Mouse (Mus musculus) kidney, adult 2 months (tissue): ENCODE data around the gene Snap91. TPM values are rescaled to one million over a fixed set of nuclear protein-coding genes. Genes with fewer than 3 reads are reported as not detected.
A peak's percentile ranks its signal among the peaks of the same experiment; 100 is the strongest.

ENCODE experiments used
- DNase-seq: peaks from one replicate; pipeline ENCODE4 v3.0.0; 2021
- H3K27ac ChIP-seq: fragments of 200-500 bp; 2 replicates; pipeline ENCODE4 v1.5.1; 2012; ENCODE audit warnings: low read depth, low read length, control low read depth, inconsistent platforms; ENCODE audit not compliant: insufficient read depth
- H3K27me3 ChIP-seq: fragments of 200-500 bp; replicated peaks from 2 replicates; pipeline ENCODE4 v1.6.1; 2012; ENCODE audit warnings: mild to moderate bottlenecking, moderate library complexity, low read length, inconsistent platforms; ENCODE audit not compliant: control insufficient read depth, insufficient read depth
- H3K36me3 ChIP-seq: fragments of 200-500 bp; 2 replicates; pipeline ENCODE4 v1.6.1; 2012; ENCODE audit warnings: mild to moderate bottlenecking, moderate library complexity, low read length, inconsistent platforms; ENCODE audit not compliant: control insufficient read depth, insufficient read depth
- H3K4me1 ChIP-seq: fragments of 200-500 bp; 2 replicates; pipeline ENCODE4 v1.6.1; 2011; ENCODE audit warnings: low read length; ENCODE audit not compliant: control insufficient read depth, insufficient read depth
- H3K4me3 ChIP-seq: fragments of 200-500 bp; 2 replicates; pipeline ENCODE4 v1.5.1; 2011; ENCODE audit warnings: mild to moderate bottlenecking, low read depth, low read length, control low read depth; ENCODE audit not compliant: insufficient read depth
- CTCF ChIP-seq: fragments of 200-500 bp; conservative IDR thresholded peaks from 2 replicates; pipeline ENCODE4 v1.5.1; 2011; ENCODE audit warnings: low read depth, mild to moderate bottlenecking, control low read depth, low read length, moderate library complexity, mixed read lengths; ENCODE audit not compliant: insufficient read depth, insufficient read length
- POLR2A ChIP-seq: fragments of 200-500 bp; IDR thresholded peaks from one replicate; pipeline ENCODE4 v1.6.1; 2011; ENCODE audit warnings: low read depth, low read length, control low read depth
- WGBS: fragments of 180-500 bp; shearing (Covaris S2); methylation state at CpG from one replicate; pipeline ENCODE4 v1.1.7; 2018; 5-methylcytosine and 5-hydroxymethylcytosine counted together
- polyA plus RNA-seq: library from polyadenylated mRNA; depleted of rRNA; stranded (reverse); fragments of >200 nt; gene quantifications from 2 replicates; pipeline ENCODE4 v1.2.3, GENCODE M21; 2012

The Snap91 gene
- polyA plus RNA-seq, 1 experiment, result 4.1 TPM

DNA sequence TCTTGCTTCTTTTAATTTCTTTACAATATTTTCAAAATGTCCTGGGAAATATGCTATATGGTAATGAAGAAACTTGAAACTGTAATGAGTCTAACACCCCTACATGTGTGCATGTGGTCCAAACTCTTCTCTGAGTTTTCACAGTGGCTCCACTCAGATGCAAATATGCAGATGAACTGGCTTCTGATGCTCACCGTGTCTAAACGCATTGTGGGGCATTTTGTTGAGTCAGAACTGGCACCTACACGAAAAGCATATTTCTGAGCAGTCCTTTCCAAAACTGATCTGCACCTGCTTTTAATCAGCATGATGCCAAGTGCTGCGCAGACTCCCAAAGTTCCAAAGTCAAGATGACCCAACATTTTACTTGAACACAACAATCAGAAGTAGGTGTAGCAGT lies 82.9 kb downstream of the Snap91 start:
- Histone ChIP-seq H3K4me1 (no peaks in the 10 kb centered on the region), H3K27me3 (no peaks in the 10 kb centered on the region), H3K27ac (no peak overlapping the region), H3K4me3 (no peak overlapping the region), H3K36me3 (no peaks in the 10 kb centered on the region)
- TF ChIP-seq POLR2A (no peak), CTCF (no peak)
- DNase-seq, result no peak
- 83% methylated on average over 4 of the region's 4 CpGs for WGBS

DNA sequence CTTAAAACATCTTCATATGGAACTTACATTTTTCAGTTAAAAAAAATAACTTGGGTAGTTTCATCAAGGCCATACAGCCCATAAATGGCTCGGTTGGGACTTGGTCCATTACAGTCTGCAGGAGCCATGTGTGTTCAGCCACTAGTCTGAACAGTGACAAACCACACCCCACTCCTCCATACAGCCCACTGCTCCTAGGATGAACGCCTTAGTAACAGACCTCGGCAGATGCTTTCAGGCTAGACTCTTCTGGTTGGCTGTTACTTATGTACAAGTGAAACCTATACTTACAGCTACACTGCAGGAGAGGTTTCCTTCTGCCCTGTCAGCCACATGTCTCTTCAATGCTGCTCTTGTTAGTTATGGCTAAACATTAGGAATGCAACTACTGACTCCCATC lies 85.2 kb downstream of the Snap91 start:
- no peaks in the 10 kb centered on the region for H3K4me1 ChIP-seq
- H3K36me3 ChIP-seq, result no peaks in the 10 kb centered on the region
- no peaks in the 10 kb centered on the region for H3K27me3 ChIP-seq
- no peak overlapping the region for H3K27ac ChIP-seq
- 61% methylated on average over 3 of the region's 3 CpGs for WGBS
- H3K4me3 ChIP-seq, result no peak overlapping the region
- DNase-seq, result no peak
- TF ChIP-seq POLR2A (no peak), CTCF (no peak)

DNA sequence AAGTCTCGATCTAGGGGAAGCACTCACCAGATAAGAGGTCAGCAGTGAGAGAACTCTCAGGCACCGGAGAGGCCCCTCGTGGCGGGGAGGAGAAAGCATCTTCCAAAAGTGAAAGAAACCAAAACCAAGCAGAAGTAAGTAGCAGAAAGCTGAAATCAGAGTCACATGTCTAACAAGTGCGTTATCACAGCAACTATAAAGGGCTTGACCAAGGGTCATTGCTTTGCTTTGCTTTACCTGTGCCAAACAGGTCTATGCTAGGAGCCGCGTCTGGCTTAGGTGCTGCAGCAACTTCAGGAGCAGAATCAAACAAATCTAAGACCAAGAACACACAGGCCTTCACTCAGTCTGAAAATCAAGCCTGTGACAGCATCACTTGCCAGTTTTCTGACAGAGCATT lies 88.5 kb downstream of the Snap91 start:
- Histone ChIP-seq H3K27me3 (no peaks in the 10 kb centered on the region), H3K36me3 (no peaks in the 10 kb centered on the region), H3K4me3 (no peak overlapping the region), H3K27ac (no peak overlapping the region), H3K4me1 (no peaks in the 10 kb centered on the region)
- no peak for TF ChIP-seq POLR2A
- no peak for TF ChIP-seq CTCF
- WGBS, result 80% methylated on average over 7 of the region's 7 CpGs
- DNase-seq, result no peak

DNA sequence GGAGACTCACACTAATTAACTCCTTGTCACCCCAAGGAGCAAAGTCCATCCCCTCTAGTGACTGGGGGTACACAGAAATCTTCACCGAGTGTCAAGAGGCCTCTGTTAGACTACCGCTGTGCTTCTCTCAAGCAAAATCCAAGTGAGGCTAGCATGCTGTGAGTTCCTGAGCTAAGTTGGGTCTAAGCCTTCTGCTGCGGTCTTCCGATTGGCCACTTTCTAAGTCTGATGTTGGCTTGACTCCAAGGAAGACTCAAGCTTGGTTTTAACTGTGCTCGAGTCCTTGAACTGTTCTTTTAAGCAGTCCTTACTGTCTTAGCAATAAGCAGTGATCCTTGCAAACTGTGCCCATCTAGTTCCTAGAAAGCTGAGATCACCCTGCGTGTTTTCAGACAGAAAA lies 91.3 kb downstream of the Snap91 start:
- 61% methylated on average over 6 of the region's 6 CpGs for WGBS
- Histone ChIP-seq H3K4me1 (no peaks in the 10 kb centered on the region), H3K36me3 (no peaks in the 10 kb centered on the region), H3K4me3 (no peak overlapping the region), H3K27ac (no peak overlapping the region), H3K27me3 (no peaks in the 10 kb centered on the region)
- TF ChIP-seq POLR2A (no peak), CTCF (no peak)
- peak; percentile 19 for DNase-seq

DNA sequence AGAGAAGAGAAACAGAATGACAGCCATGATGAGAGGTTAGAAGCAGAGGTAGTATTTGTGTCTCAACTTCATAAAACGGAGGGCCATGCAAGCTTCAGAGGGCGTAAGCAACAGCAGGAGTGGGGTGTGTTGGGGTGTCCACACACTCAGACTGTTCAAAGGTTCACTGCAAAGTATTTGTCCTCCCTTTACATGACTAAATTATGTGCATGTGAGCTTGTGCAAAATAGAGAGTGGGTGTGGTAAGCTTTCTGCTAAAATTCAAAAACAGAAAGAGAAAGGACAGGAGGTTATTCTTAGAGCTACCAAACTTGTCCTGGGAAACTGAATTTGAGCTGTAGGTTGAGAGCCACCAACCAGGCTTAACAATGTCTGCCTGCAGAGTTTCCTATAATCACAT lies 97.6 kb downstream of the Snap91 start:
- Histone ChIP-seq H3K4me3 (no peak overlapping the region), H3K27me3 (0 out of 2 replicates have a peak, but pooled peaks cover 1% of the 10 kb centered on the region), H3K36me3 (no peaks in the 10 kb centered on the region), H3K4me1 (no peaks in the 10 kb centered on the region), H3K27ac (no peak overlapping the region)
- TF ChIP-seq CTCF, result no peak
- TF ChIP-seq POLR2A, result no peak
- DNase-seq, result no peak
- WGBS, result 92% methylated on average over 2 of the region's 2 CpGs

DNA sequence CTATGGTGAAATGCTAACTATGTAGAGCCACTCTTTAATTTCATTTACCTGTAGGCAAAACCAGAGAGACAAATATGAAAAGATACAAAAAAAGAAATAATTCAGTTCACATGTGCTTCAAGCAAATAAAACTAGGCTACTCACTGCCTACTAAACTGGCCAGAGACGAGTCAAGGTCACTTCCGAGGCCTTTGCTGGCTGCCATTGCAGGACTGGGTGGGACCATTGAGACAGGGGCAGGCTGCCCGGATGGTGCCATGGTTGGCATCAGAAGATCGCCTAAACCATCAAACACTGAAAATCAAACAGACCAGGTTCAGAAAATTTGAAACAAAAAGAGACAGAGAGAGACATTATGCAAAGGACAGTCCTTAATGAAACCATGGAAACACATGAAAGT lies 99.0 kb downstream of the Snap91 start:
- no peak overlapping the region for H3K27ac ChIP-seq
- no peak for DNase-seq
- H3K4me1 ChIP-seq, result no peaks in the 10 kb centered on the region
- TF ChIP-seq POLR2A (no peak), CTCF (no peak)
- 0 out of 2 replicates have a peak, but pooled peaks cover 1% of the 10 kb centered on the region for H3K27me3 ChIP-seq
- WGBS, result 91% methylated on average over 4 of the region's 4 CpGs
- H3K4me3 ChIP-seq, result no peak overlapping the region
- no peaks in the 10 kb centered on the region for H3K36me3 ChIP-seq

DNA sequence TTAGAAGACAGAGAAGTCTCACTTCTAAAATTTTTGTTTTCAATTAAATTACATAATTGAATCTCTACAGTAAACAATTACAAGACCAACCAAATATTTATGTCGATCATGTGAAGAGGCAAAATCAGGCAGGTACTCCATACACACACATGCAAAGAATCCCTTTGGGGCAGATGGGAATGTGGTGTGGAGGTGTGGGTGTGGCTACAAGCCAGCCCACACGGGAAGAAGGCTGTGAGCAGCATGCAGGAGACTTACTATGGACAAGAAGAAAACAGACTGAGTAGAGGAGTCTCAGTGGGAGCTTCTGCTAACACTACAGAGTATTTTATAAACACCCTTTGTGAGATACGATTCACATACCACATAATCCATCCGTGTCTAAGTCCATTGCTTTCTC lies 102.2 kb downstream of the Snap91 start:
- WGBS, result 72% methylated on average over 4 of the region's 4 CpGs
- no peak for TF ChIP-seq POLR2A
- no peak for TF ChIP-seq CTCF

DNA sequence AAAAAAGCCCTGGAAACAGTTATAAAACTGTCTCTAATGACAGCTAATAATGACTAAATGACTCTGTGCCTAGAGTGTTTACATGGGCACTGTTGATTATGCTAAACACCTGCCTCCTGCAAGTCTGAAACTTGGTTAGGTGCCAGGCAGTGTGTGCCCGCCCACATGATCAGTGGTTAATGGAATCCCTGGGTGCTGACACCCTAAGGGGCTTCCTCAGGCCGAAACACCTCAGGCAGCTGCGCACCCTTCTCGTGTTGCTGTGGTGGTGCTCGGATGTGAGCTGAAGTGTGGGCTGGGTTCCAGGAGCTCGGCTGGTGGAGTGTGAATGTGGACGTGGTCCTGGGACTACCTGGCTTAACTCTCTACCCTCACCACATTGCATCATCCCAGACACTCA lies 103.1 kb downstream of the Snap91 start:
- peak; percentile 5 for DNase-seq
- TF ChIP-seq CTCF (no peak), POLR2A (no peak)
- Histone ChIP-seq H3K27me3 (no peaks in the 10 kb centered on the region), H3K27ac (no peak overlapping the region), H3K4me3 (no peak overlapping the region), H3K4me1 (no peaks in the 10 kb centered on the region), H3K36me3 (no peaks in the 10 kb centered on the region)
- WGBS, result 39% methylated on average over 7 of the region's 7 CpGs

More for the DNA sequence above, 102.2 kb downstream of the Snap91 start:
- Histone ChIP-seq H3K27me3 (0 out of 2 replicates have a peak, but pooled peaks cover 1% of the 10 kb centered on the region), H3K4me3 (no peak overlapping the region), H3K4me1 (no peaks in the 10 kb centered on the region), H3K27ac (no peak overlapping the region), H3K36me3 (no peaks in the 10 kb centered on the region)
- DNase-seq, result no peak
